Mouse (Mus musculus): ENCODE data around the gene Bmyc.

- TF ChIP-seq EP300 (IDR thresholded peaks at IDR 0.05; ENCODE audit: low read depth) = no peak
- TF ChIP-seq CTCF (IDR thresholded peaks at IDR 0.05; ENCODE audit: low read depth) = no peak
These were observed 35.1 kb downstream of the Bmyc start for GRCm38 (mm10) chr2:25741671-25742070.

Measured in heart, postnatal 0 days (tissue).